Mouse (Mus musculus) bone marrow, adult 2 months (tissue): ENCODE results near the gene Tspan9. TPM values are rescaled to one million over a fixed set of nuclear protein-coding genes. Genes with fewer than 3 reads are reported as not detected.

Experiments
- H3K27ac ChIP-seq: fragments of 200-500 bp; 2 replicates; pipeline ENCODE4 v1.5.1; 2012; ENCODE audit warnings: low read depth, mild to moderate bottlenecking, control low read depth, inconsistent platforms, low read length; ENCODE audit not compliant: control insufficient read depth, poor library complexity, insufficient read depth
- H3K4me1 ChIP-seq: fragments of 200-500 bp; 2 replicates; pipeline ENCODE4 v1.6.1; 2011; ENCODE audit warnings: low read length; ENCODE audit not compliant: control insufficient read depth, insufficient read depth
- H3K4me3 ChIP-seq: fragments of 200-500 bp; replicated peaks from 2 replicates; pipeline ENCODE3; 2011; ENCODE audit warnings: mild to moderate bottlenecking, low read depth, low read length, control low read depth; ENCODE audit not compliant: control insufficient read depth
- CTCF ChIP-seq: fragments of 200-500 bp; IDR thresholded peaks from 2 replicates; pipeline ENCODE4 v1.5.1; 2011; ENCODE audit warnings: low read length, control low read depth; ENCODE audit not compliant: control insufficient read depth, insufficient read depth
- POLR2A ChIP-seq: fragments of 200-500 bp; IDR thresholded peaks from 2 replicates; pipeline ENCODE4 v1.6.1; 2011; ENCODE audit warnings: low read depth, mild to moderate bottlenecking, control low read depth, low read length, borderline replicate concordance; ENCODE audit not compliant: control insufficient read depth
- WGBS: fragments of 180-500 bp; shearing (Covaris S2); methylation state at CpG from one replicate; pipeline ENCODE4 v1.1.7; 2018; 5-methylcytosine and 5-hydroxymethylcytosine counted together
- polyA plus RNA-seq: library from polyadenylated mRNA; stranded (reverse); fragments of >200 nt; gene quantifications from 2 replicates; pipeline ENCODE4 v1.2.4, GENCODE M21; 2011; ENCODE audit warnings: low replicate concordance; ENCODE audit not compliant: missing spikeins, insufficient read depth, insufficient read length

The Tspan9 gene
- polyA plus RNA-seq, 1 experiment = 10.2 TPM

DNA sequence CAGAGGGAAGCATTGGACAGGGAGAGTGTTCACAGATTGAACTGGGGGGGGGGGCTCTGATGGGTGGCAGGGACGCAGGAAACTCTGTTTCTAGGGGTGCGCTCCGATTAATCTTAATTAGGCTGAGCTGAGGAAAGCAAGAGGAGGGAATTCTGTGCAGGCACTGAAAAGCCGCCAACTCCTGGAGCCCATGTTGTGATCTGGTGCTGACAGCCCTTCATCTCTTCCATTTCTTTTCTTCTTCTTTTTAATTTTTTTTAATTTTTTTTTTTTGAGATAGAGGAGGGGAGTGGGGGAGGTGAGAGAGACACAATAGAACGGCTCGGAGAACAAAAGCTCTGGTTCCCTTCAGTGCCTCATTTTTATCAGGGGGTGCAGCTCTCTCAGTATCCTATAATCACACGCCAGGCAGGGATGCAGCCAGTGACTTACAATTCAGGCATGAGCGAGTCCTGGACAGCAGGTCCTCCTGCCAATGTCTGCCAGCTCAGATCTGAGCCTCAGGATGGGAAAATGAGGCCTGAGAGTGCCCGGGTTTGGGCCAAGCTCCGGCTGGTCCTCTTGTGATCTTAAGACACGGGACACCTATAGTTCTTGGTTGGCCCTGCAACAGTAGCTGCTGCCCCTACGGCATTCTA, 72.4 kb downstream of the Tspan9 start:
- Histone ChIP-seq H3K27ac (no peak overlapping the region), H3K4me3 (no peak overlapping the region), H3K4me1 (no peaks in the 10 kb centered on the region)
- TF ChIP-seq CTCF = no peak
- no peak for TF ChIP-seq POLR2A
- 84% methylated on average over 12 of the region's 12 CpGs for WGBS

DNA sequence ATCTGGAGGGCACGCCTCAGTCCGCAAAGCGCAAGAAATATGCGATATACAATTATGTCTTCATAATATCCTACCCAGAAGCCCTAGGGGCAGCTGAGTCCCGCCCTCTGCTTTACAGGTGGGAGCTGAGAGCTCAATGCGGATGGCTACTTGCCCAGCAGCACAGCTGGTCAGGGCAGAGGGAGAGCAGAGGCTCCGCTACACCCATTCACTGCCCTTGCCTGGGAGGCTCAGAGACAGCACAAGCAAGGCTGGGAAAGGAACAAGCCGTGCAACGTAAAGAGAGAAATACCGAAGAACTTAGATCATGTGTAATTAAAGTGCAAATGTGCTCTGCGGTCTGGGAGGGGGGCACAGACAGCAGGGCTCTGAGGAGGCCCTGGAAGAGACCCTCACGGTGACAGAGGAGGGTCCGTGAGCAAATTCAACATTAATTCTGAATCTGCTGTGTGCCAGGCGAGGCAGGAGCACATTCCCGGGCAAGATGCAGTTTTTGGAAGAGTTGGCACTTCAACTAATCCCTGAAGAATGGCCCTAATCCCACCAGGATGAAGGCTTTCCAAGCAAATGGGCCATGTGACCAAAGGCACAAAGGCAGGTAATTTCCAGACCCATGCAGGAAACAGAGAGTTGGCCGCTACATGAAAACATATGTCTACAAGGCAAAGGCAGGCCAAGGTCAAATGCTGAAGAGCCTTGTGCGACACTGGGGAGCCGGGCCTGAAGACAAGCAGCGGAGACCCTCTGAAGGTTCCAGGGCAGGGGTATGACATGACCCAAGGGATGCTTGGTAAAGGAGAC, 73.1 kb downstream of the Tspan9 start:
- H3K4me1 ChIP-seq = no peaks in the 10 kb centered on the region
- TF ChIP-seq POLR2A = no peak
- no peak overlapping the region for H3K27ac ChIP-seq
- H3K4me3 ChIP-seq = no peak overlapping the region
- WGBS = 89% methylated on average over 19 of the region's 19 CpGs

DNA sequence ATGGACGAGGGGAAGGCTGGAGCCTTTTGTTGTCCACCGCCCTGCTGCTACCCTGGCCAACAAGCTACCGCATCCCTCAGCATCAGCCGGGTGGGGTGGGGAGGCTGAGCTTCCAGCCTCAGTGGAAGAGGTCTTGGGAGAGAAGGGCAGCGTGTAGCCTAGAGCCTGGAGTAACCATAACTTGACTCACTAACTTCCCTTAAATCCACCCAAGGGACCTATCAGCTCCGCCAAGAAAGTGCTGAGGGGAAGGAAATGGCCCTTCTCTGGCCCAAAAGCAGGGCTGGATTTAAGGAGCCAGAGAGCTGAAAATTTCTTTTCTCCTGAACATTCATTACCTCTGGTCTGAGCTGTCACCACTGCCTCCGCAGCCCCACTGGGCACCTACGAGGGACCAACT, 75.2 kb downstream of the Tspan9 start:
- Histone ChIP-seq H3K4me1 (no peaks in the 10 kb centered on the region), H3K4me3 (no peak overlapping the region), H3K27ac (no peak overlapping the region)
- WGBS = 71% methylated on average over 8 of the region's 8 CpGs
- TF ChIP-seq POLR2A (no peak), CTCF (no peak)

DNA sequence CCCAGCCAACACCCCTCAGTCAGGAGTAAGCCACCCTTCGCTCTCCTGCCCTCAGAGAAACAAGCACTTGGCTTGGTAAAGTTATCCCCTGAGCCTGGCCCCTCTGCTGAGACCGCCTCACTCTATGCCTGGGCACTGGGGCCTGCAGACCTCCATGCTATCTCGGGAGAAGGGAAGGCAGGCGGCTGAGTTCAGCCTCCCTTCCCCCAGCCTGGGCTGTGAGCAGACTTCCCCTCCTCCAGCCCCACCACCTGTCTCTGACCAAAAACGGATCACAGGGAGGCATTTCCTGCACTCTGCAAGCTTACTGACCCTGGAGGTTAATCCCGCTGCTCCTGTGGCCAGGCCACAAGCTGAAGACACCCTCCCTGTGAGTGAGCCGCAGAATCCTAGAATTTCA, 77.4 kb downstream of the Tspan9 start:
- TF ChIP-seq CTCF = no peak
- TF ChIP-seq POLR2A = no peak
- Histone ChIP-seq H3K4me1 (no peaks in the 10 kb centered on the region), H3K27ac (no peak overlapping the region), H3K4me3 (no peak overlapping the region)
- 16% methylated on average over 7 of the region's 7 CpGs for WGBS

DNA sequence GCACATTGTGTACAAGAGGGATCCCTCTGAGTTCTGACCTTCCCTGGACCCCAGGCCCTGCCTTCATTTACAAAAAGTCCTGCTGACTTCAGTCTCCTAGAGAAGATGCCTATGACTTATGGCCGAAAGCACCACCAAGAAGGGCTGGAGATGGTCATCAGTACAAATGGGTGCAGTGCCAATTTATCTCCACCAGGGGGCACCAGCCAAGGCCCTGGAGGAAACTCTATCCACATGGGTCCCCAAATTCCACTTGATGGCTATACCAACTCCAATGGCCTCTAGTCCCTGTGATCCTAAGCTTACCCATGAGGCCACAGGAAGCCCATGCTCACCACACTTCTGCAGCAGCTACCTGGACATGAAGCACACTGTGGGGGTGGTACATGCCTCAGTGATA, 79.9 kb downstream of the Tspan9 start:
- peak; percentile 60 for TF ChIP-seq CTCF
- TF ChIP-seq POLR2A = no peak
- H3K4me3 ChIP-seq = no peak overlapping the region
- no peak overlapping the region for H3K27ac ChIP-seq
- 80% methylated on average over 1 of the region's 1 CpGs for WGBS
- no peaks in the 10 kb centered on the region for H3K4me1 ChIP-seq

DNA sequence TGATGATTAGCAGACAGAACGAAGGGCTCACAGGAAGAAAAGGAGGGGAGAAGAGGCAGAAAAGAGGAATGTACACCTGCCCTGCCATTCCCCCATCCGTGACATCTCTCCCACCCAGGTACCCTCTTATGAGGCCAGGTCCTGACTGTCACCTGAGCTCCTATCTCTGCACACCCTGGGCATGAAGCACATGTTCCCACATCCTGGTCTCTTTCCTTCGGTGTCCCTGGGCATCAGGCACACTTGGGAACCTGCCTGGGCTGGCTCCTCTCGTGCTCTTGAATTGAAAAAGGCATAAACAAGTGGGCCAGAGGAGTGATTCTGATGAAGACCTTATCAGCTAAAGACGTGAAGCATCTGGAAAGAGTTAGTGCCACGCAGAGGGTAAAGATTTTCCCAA, 80.6 kb downstream of the Tspan9 start:
- Histone ChIP-seq H3K27ac (no peak overlapping the region), H3K4me1 (no peaks in the 10 kb centered on the region), H3K4me3 (no peak overlapping the region)
- TF ChIP-seq POLR2A (no peak), CTCF (no peak)
- 74% methylated on average over 6 of the region's 6 CpGs for WGBS

DNA sequence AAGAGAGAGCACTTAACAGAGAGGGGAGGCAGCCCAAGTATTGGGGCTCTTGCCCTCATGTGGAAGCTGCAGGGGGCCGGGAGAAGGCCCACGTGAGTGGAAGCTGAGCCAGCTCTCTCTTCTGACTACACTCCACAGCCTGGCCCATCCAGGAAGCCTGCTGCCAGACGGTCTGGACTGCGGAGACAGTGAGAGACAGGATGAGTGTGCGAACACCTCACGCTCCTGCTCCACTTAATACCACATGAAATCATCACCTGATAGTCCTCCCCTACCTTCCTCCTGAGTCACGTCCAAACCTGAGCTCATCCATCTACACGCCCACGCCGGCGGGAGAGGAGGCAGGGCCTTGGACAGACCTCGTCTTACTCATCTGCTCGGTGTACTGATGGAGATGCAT, 81.2 kb downstream of the Tspan9 start:
- 86% methylated on average over 13 of the region's 13 CpGs for WGBS
- Histone ChIP-seq H3K4me1 (no peaks in the 10 kb centered on the region), H3K4me3 (no peak overlapping the region), H3K27ac (no peak overlapping the region)
- no peak for TF ChIP-seq CTCF

DNA sequence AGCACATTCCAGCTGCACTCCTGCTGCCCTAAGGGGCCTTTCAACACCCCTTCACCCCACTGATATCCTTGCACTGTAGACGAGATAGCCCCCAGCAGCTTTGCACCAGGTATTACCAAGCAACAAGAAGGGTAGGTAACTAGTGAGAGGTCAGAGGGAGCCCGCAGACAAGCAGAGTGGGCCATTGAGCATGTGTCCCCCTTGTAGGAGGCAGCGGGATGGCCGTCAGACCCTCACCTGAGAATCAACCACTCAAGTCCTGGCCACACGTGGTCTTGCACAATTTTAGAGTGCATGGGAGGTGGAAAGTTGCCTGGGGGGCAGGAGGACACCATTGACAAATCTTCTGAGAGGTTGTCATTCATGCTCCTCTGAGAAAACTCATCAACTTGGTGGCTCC, 82.1 kb downstream of the Tspan9 start:
- no peak overlapping the region for H3K4me3 ChIP-seq
- 75% methylated on average over 5 of the region's 5 CpGs for WGBS
- no peaks in the 10 kb centered on the region; the same call in 1 of the 2 replicates for H3K4me1 ChIP-seq
- no peak overlapping the region for H3K27ac ChIP-seq
- no peak for TF ChIP-seq CTCF
- TF ChIP-seq POLR2A = no peak
